Mouse (Mus musculus) adrenal gland, adult 18-20 months (tissue): Measurements from ENCODE around the gene Adcy10. TPM values are rescaled to one million over a fixed set of nuclear protein-coding genes. Genes with fewer than 3 reads are reported as not detected.

Experiments used
- DNase-seq, 2 experiments: peaks; one replicate each; pipeline ENCODE4 v3.0.0; 2021 to 2022; ENCODE audit warnings: low spot score in 2 of 2
- long read RNA-seq, 2 experiments: library from polyadenylated mRNA; stranded (forward); transcript quantifications; one replicate each; pipeline ENCODE4 v2.0.0; 2021
- total RNA-seq, 2 experiments: library from RNA; stranded (reverse); gene quantifications; 1 replicate in 1 of 2; 2 replicates in 1 of 2; pipeline ENCODE4 v1.2.3; 2021

Adcy10 gene
- 1 to 10 TPM; 1.5 to 3.8 TPM for total RNA-seq
- long read RNA-seq, experiment 1, partial matches to known transcripts: 0 of 4 reads
- long read RNA-seq, experiment 1, other reads (novel, unspliced or antisense): 4 of 4 reads
- long read RNA-seq, experiment 2: 0 reads

- no peak for DNase-seq
Measured at GRCm38 (mm10) chr1:165484688-165485233, at the start of gene Adcy10. Gene Adcy10 (plus strand): TSS chr1:165485183.

- DNase-seq: no peak
Measured at GRCm38 (mm10) chr1:165438289-165439021, 46.5 kb upstream of the Adcy10 start.

- no peak for DNase-seq
Measured at GRCm38 (mm10) chr1:165440788-165441187, 44.2 kb upstream of the Adcy10 start.

GRCm38 (mm10) chr1:165441201-165441600, 43.8 kb upstream of the Adcy10 start:
- DNase-seq: no peak

GRCm38 (mm10) chr1:165441719-165442118, 43.3 kb upstream of the Adcy10 start:
- no peak for DNase-seq

GRCm38 (mm10) chr1:165459041-165459502, 25.9 kb upstream of the Adcy10 start:
- no peak for DNase-seq

GRCm38 (mm10) chr1:165459503-165460181, 25.3 kb upstream of the Adcy10 start:
- peak; percentile 59 for DNase-seq

GRCm38 (mm10) chr1:165460360-165460800, 24.6 kb upstream of the Adcy10 start, which contains the start of the genes Dcaf6 and Mpc2:
Gene Dcaf6 (minus strand): TSS chr1:165460475.
Gene Mpc2 (plus strand): TSS chr1:165460637.
- DNase-seq: peak; percentile 100

- peak; percentile 98 to 99 for DNase-seq
Measured at GRCm38 (mm10) chr1:165460801-165461377, 24.1 kb upstream of the Adcy10 start.

GRCm38 (mm10) chr1:165461681-165462080, 23.3 kb upstream of the Adcy10 start:
- peak in 1 of 2 experiments; percentile 27 for DNase-seq

GRCm38 (mm10) chr1:165462861-165463260, 22.1 kb upstream of the Adcy10 start:
- no peak for DNase-seq

- no peak for DNase-seq
Measured at GRCm38 (mm10) chr1:165464574-165464973, 20.4 kb upstream of the Adcy10 start.

- DNase-seq: no peak
Measured at GRCm38 (mm10) chr1:165468971-165469370, 16.0 kb upstream of the Adcy10 start.

GRCm38 (mm10) chr1:165469717-165470116, 15.3 kb upstream of the Adcy10 start:
- DNase-seq: no peak

- DNase-seq: no peak
Measured at GRCm38 (mm10) chr1:165471490-165471889, 13.5 kb upstream of the Adcy10 start.

GRCm38 (mm10) chr1:165486108-165486507, 1.1 kb downstream of the Adcy10 start:
- no peak for DNase-seq

- no peak for DNase-seq
Measured at GRCm38 (mm10) chr1:165489197-165489596, 4.2 kb downstream of the Adcy10 start.

GRCm38 (mm10) chr1:165498856-165499255, 13.9 kb downstream of the Adcy10 start:
- DNase-seq: no peak

- DNase-seq: peak; percentile 34 to 40
Measured at GRCm38 (mm10) chr1:165503307-165504024, 18.5 kb downstream of the Adcy10 start.

GRCm38 (mm10) chr1:165506303-165506702, 21.3 kb downstream of the Adcy10 start:
- DNase-seq: no peak

GRCm38 (mm10) chr1:165510161-165510560, 25.2 kb downstream of the Adcy10 start:
- no peak for DNase-seq
